Mouse (Mus musculus): ENCODE measurements around the gene Krt33a. TPM values are rescaled to one million over a fixed set of nuclear protein-coding genes. Genes with fewer than 3 reads are reported as not detected.

Krt33a gene
- polyA plus RNA-seq, 1 experiment from 2014 or later = not detected

Other genes with a start within 250 kb of the Krt33a start
- gene Gm11595, start 243.3 kb downstream of the Krt33a start, polyA plus RNA-seq (2015; fragmentation: Nextera tagmentation; extraction: Ambion mirVana) = not detected in 2 replicates
- not detected in 2 replicates for gene Krtap4-8, start 235.5 kb downstream of the Krt33a start, polyA plus RNA-seq (2015; fragmentation: Nextera tagmentation; extraction: Ambion mirVana)
- gene Krtap4-9, start 231.0 kb downstream of the Krt33a start, polyA plus RNA-seq (2015; fragmentation: Nextera tagmentation; extraction: Ambion mirVana) = not detected in 2 replicates
- gene Gm11596, start 222.7 kb downstream of the Krt33a start, polyA plus RNA-seq (2015; fragmentation: Nextera tagmentation; extraction: Ambion mirVana) = not detected in 2 replicates
- gene Gm11569, start 217.3 kb downstream of the Krt33a start, polyA plus RNA-seq (2015; fragmentation: Nextera tagmentation; extraction: Ambion mirVana) = not detected in 2 replicates
- gene Gm11554, start 211.8 kb downstream of the Krt33a start, polyA plus RNA-seq (2015; fragmentation: Nextera tagmentation; extraction: Ambion mirVana) = not detected in 2 replicates
- not detected in 2 replicates for gene Krtap4-13, start 206.3 kb downstream of the Krt33a start, polyA plus RNA-seq (2015; fragmentation: Nextera tagmentation; extraction: Ambion mirVana)
- gene Gm11564, start 200.5 kb downstream of the Krt33a start, polyA plus RNA-seq (2015; fragmentation: Nextera tagmentation; extraction: Ambion mirVana) = not detected in 2 replicates
- not detected in 2 replicates for gene 2300003K06Rik, start 178.1 kb downstream of the Krt33a start, polyA plus RNA-seq (2015; fragmentation: Nextera tagmentation; extraction: Ambion mirVana)
- gene Krtap4-16, start 164.6 kb downstream of the Krt33a start, polyA plus RNA-seq (2015; fragmentation: Nextera tagmentation; extraction: Ambion mirVana) = not detected in 2 replicates
- not detected in 2 replicates for gene Gm11568, start 158.3 kb downstream of the Krt33a start, polyA plus RNA-seq (2015; fragmentation: Nextera tagmentation; extraction: Ambion mirVana)
- gene Gm11559, start 151.7 kb downstream of the Krt33a start, polyA plus RNA-seq (2015; fragmentation: Nextera tagmentation; extraction: Ambion mirVana) = not detected in 2 replicates
- not detected in 2 replicates for gene Krtap9-1, start 142.8 kb downstream of the Krt33a start, polyA plus RNA-seq (2015; fragmentation: Nextera tagmentation; extraction: Ambion mirVana)
- gene Gm11567, start 137.0 kb downstream of the Krt33a start, polyA plus RNA-seq (2015; fragmentation: Nextera tagmentation; extraction: Ambion mirVana) = not detected in 2 replicates
- not detected in 2 replicates for gene Krtap31-1, start 108.3 kb downstream of the Krt33a start, polyA plus RNA-seq (2015; fragmentation: Nextera tagmentation; extraction: Ambion mirVana)
- not detected in 2 replicates for gene Gm11565, start 101.5 kb downstream of the Krt33a start, polyA plus RNA-seq (2015; fragmentation: Nextera tagmentation; extraction: Ambion mirVana)
- not detected in 2 replicates for gene Krtap31-2, start 79.9 kb downstream of the Krt33a start, polyA plus RNA-seq (2015; fragmentation: Nextera tagmentation; extraction: Ambion mirVana)
- gene Krtap9-5, start 67.7 kb downstream of the Krt33a start, polyA plus RNA-seq (2015; fragmentation: Nextera tagmentation; extraction: Ambion mirVana) = not detected in 2 replicates
- not detected in 2 replicates for gene Krtap29-1, start 37.2 kb downstream of the Krt33a start, polyA plus RNA-seq (2015; fragmentation: Nextera tagmentation; extraction: Ambion mirVana)
- not detected in 2 replicates for gene Krtap16-1, start 29.6 kb downstream of the Krt33a start, polyA plus RNA-seq (2015; fragmentation: Nextera tagmentation; extraction: Ambion mirVana)
- gene Krtap17-1, start 22.2 kb downstream of the Krt33a start, polyA plus RNA-seq (2015; fragmentation: Nextera tagmentation; extraction: Ambion mirVana) = not detected in 2 replicates
- 0.10 TPM in 1 of 2 replicates, not detected in the other for gene Krt33b, start 13.7 kb upstream of the Krt33a start, polyA plus RNA-seq (2015; fragmentation: Nextera tagmentation; extraction: Ambion mirVana)
- not detected in 2 replicates for gene Krt34, start 25.3 kb upstream of the Krt33a start, polyA plus RNA-seq (2015; fragmentation: Nextera tagmentation; extraction: Ambion mirVana)
- gene Krt31, start 34.3 kb upstream of the Krt33a start, polyA plus RNA-seq (2015; fragmentation: Nextera tagmentation; extraction: Ambion mirVana) = not detected in 2 replicates
- gene Krt32, start 72.0 kb upstream of the Krt33a start, polyA plus RNA-seq (2015; fragmentation: Nextera tagmentation; extraction: Ambion mirVana) = not detected in 2 replicates
- not detected in 2 replicates for gene Krt35, start 80.0 kb upstream of the Krt33a start, polyA plus RNA-seq (2015; fragmentation: Nextera tagmentation; extraction: Ambion mirVana)
- gene Krt36, start 89.4 kb upstream of the Krt33a start, polyA plus RNA-seq (2015; fragmentation: Nextera tagmentation; extraction: Ambion mirVana) = 1.1 and 1.6 TPM in 2 replicates
- 0.36 and 0.37 TPM in 2 replicates for gene Krt13, start 105.4 kb upstream of the Krt33a start, polyA plus RNA-seq (2015; fragmentation: Nextera tagmentation; extraction: Ambion mirVana)
- 1.3 and 3.8 TPM in 2 replicates for gene Krt15, start 119.7 kb upstream of the Krt33a start, polyA plus RNA-seq (2015; fragmentation: Nextera tagmentation; extraction: Ambion mirVana)
- 96.4 and 105 TPM in 2 replicates for gene Krt19, start 132.5 kb upstream of the Krt33a start, polyA plus RNA-seq (2015; fragmentation: Nextera tagmentation; extraction: Ambion mirVana)
- gene Krt9, start 177.0 kb upstream of the Krt33a start, polyA plus RNA-seq (2015; fragmentation: Nextera tagmentation; extraction: Ambion mirVana) = not detected in 2 replicates
- 0.90 and 1.7 TPM in 2 replicates for gene Krt14, start 191.3 kb upstream of the Krt33a start, polyA plus RNA-seq (2015; fragmentation: Nextera tagmentation; extraction: Ambion mirVana)
- gene Krt16, start 232.7 kb upstream of the Krt33a start, polyA plus RNA-seq (2015; fragmentation: Nextera tagmentation; extraction: Ambion mirVana) = not detected in 2 replicates
- gene Krt17, start 244.8 kb upstream of the Krt33a start, polyA plus RNA-seq (2015; fragmentation: Nextera tagmentation; extraction: Ambion mirVana) = 0.30 and 0.32 TPM in 2 replicates

All from kidney, embryonic 16.5 days (tissue).